Mouse (Mus musculus): ENCODE results near the gene Pcp4. TPM values are rescaled to one million over a fixed set of nuclear protein-coding genes. Genes with fewer than 3 reads are reported as not detected.
"Not testable (repeated sequence)": the region's sequence is repeated elsewhere in the genome, so short reads cannot be mapped to it uniquely, and the experiment has no call there.

The Pcp4 gene
- polyA plus RNA-seq, 1 experiment, result 0.33 TPM

DNA sequence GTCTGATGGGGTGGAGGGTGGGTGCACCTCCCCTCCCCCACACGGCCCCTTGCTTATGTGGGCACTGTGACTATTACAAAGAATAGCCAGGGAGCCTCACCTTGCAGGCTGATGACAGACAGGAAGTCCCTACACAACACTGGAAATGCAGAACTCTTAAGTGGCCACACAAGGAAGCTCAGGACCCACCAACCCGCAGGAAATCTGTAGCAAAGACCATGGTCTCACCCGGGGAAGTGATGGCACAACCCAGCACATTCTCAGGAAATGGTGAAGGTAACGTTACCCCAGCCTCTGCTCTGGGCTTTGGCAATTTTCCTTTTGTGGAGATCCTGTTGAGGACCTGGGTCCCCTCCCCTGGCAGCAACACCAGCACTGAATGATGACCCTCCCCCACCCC, 27.7 kb upstream of the Pcp4 start:
- 11% methylated on average over 4 of the region's 4 CpGs for WGBS

GRCm38 (mm10) chr16:96440871-96441270, 26.5 kb upstream of the Pcp4 start:
- 93% methylated on average over 8 of the region's 8 CpGs for WGBS
- no peak overlapping the region for H3K4me3 ChIP-seq (ENCODE audit: extremely low read depth, insufficient read depth, insufficient read length)
- H3K36me3 ChIP-seq (ENCODE audit: control insufficient read depth, insufficient read depth, low read length), result no peaks in the 10 kb centered on the region
- no peak overlapping the region for H3K27ac ChIP-seq (ENCODE audit: insufficient read depth, low read length)
- H3K4me1 ChIP-seq (ENCODE audit: control insufficient read depth, insufficient read depth, insufficient read length), result no peaks in the 10 kb centered on the region
- DNase-seq (ENCODE audit: low read depth in 1 of 2, low spot score in 2 of 2), result no peak
- TF ChIP-seq CTCF (IDR thresholded peaks at IDR 0.05; ENCODE audit: extremely low read depth, insufficient read depth, insufficient read length, insufficient replicate concordance) (no peak), POLR2A (IDR thresholded peaks at IDR 0.05; ENCODE audit: low read depth, low read length) (no peak)
- no peaks in the 10 kb centered on the region for H3K27me3 ChIP-seq (ENCODE audit: control insufficient read depth, insufficient read depth, low read length)

More for the DNA sequence above, 27.7 kb upstream of the Pcp4 start:
- Histone ChIP-seq H3K36me3 (ENCODE audit: control insufficient read depth, insufficient read depth, low read length) (no peaks in the 10 kb centered on the region), H3K27ac (ENCODE audit: insufficient read depth, low read length) (no peak overlapping the region; the same call in 1 of the 2 replicates), H3K27me3 (ENCODE audit: control insufficient read depth, insufficient read depth, low read length) (no peaks in the 10 kb centered on the region), H3K4me3 (ENCODE audit: extremely low read depth, insufficient read depth, insufficient read length) (no peak overlapping the region), H3K4me1 (ENCODE audit: control insufficient read depth, insufficient read depth, insufficient read length) (no peaks in the 10 kb centered on the region)
- TF ChIP-seq CTCF (IDR thresholded peaks at IDR 0.05; ENCODE audit: extremely low read depth, insufficient read depth, insufficient read length, insufficient replicate concordance) (no peak), POLR2A (IDR thresholded peaks at IDR 0.05; ENCODE audit: low read depth, low read length) (no peak)
- no peak for DNase-seq (ENCODE audit: low read depth in 1 of 2, low spot score in 2 of 2)

DNA sequence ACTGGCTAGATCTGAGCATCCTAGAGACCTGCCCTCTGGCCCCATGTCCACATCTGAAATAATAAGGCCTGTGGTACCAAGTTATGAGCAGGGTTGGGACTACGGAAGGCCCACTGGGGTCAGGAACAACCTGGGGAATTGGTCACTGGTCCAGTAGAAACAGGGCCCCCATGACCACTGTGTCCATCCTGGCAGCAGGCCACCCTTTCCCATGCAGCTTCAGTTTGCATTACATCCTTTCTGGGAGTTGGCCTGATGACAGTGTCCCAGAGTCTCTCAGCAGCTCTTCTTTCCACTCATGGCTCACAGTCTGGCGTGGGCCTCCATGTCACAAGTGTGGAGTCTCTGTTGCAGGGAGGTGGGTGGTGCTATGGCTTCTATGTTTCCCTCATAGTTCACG, 25.6 kb upstream of the Pcp4 start:
- Histone ChIP-seq H3K27me3 (ENCODE audit: control insufficient read depth, insufficient read depth, low read length) (no peaks in the 10 kb centered on the region), H3K27ac (ENCODE audit: insufficient read depth, low read length) (no peak overlapping the region), H3K4me1 (ENCODE audit: control insufficient read depth, insufficient read depth, insufficient read length) (no peaks in the 10 kb centered on the region), H3K36me3 (ENCODE audit: control insufficient read depth, insufficient read depth, low read length) (no peaks in the 10 kb centered on the region), H3K4me3 (ENCODE audit: extremely low read depth, insufficient read depth, insufficient read length) (no peak overlapping the region)
- DNase-seq (ENCODE audit: low read depth in 1 of 2, low spot score in 2 of 2), result no peak
- WGBS, result 82% methylated on average over 3 of the region's 3 CpGs
- TF ChIP-seq CTCF (IDR thresholded peaks at IDR 0.05; ENCODE audit: extremely low read depth, insufficient read depth, insufficient read length, insufficient replicate concordance) (no peak), POLR2A (IDR thresholded peaks at IDR 0.05; ENCODE audit: low read depth, low read length) (no peak)

DNA sequence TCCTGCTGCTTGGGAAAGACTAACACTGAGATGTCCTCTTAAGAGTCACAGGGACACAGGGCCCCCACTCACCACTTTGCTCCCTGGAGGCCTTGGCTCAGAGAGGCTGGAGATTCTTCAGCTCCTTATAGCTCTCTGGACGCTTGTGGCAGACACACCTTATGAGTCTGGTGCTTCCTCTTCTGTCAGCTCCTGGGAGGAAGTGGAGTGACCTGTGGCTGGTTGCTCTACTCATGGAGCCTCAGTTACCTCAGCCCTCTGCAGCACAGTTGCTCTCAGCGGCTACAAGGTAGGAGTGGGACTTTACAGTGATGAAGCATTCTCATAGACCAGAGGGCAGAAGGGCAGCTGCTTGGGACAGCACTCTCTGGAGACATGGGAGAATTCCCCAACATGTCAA, 23.9 kb upstream of the Pcp4 start, which contains the start of gene Itgb2l:
Itgb2l (minus strand) TSS at position 152 of the 400 bp plus-strand sequence.
- DNase-seq (ENCODE audit: low read depth in 1 of 2, low spot score in 2 of 2), result no peak
- Histone ChIP-seq H3K27ac (ENCODE audit: insufficient read depth, low read length) (no peak within 1 kb of the TSS), H3K27me3 (ENCODE audit: control insufficient read depth, insufficient read depth, low read length) (no peaks in the 10 kb centered on the region), H3K36me3 (ENCODE audit: control insufficient read depth, insufficient read depth, low read length) (no peaks in the 10 kb centered on the region), H3K4me1 (ENCODE audit: control insufficient read depth, insufficient read depth, insufficient read length) (no peaks in the 10 kb centered on the region), H3K4me3 (ENCODE audit: extremely low read depth, insufficient read depth, insufficient read length) (no peak within 1 kb of the TSS)
- WGBS, result 23% methylated on average over 2 of the region's 2 CpGs
- TF ChIP-seq POLR2A (IDR thresholded peaks at IDR 0.05; ENCODE audit: low read depth, low read length), result no peak
- no peak for TF ChIP-seq CTCF (IDR thresholded peaks at IDR 0.05; ENCODE audit: extremely low read depth, insufficient read depth, insufficient read length, insufficient replicate concordance)

GRCm38 (mm10) chr16:96450871-96451270, 16.5 kb upstream of the Pcp4 start:
- H3K4me3 ChIP-seq (ENCODE audit: extremely low read depth, insufficient read depth, insufficient read length); H3K36me3 ChIP-seq (ENCODE audit: control insufficient read depth, insufficient read depth, low read length); H3K27me3 ChIP-seq (ENCODE audit: control insufficient read depth, insufficient read depth, low read length); H3K27ac ChIP-seq (ENCODE audit: insufficient read depth, low read length); DNase-seq (ENCODE audit: low read depth in 1 of 2, low spot score in 2 of 2); H3K4me1 ChIP-seq (ENCODE audit: control insufficient read depth, insufficient read depth, insufficient read length): not testable (repeated sequence)
- WGBS, result 93% methylated on average over 16 of the region's 16 CpGs

- H3K36me3 ChIP-seq (ENCODE audit: control insufficient read depth, insufficient read depth, low read length), result no peaks in the 10 kb centered on the region
- no peak for TF ChIP-seq POLR2A (IDR thresholded peaks at IDR 0.05; ENCODE audit: low read depth, low read length)
- no peak for TF ChIP-seq CTCF (IDR thresholded peaks at IDR 0.05; ENCODE audit: extremely low read depth, insufficient read depth, insufficient read length, insufficient replicate concordance)
- no peak overlapping the region for H3K27ac ChIP-seq (ENCODE audit: insufficient read depth, low read length)
- no peaks in the 10 kb centered on the region for H3K27me3 ChIP-seq (ENCODE audit: control insufficient read depth, insufficient read depth, low read length)
- H3K4me3 ChIP-seq (ENCODE audit: extremely low read depth, insufficient read depth, insufficient read length), result no peak overlapping the region
- no peak for DNase-seq (ENCODE audit: low read depth in 1 of 2, low spot score in 2 of 2)
- no peaks in the 10 kb centered on the region for H3K4me1 ChIP-seq (ENCODE audit: control insufficient read depth, insufficient read depth, insufficient read length)
Observed at GRCm38 (mm10) chr16:96454086-96454485, 13.3 kb upstream of the Pcp4 start.

- no peaks in the 10 kb centered on the region for H3K4me1 ChIP-seq (ENCODE audit: control insufficient read depth, insufficient read depth, insufficient read length)
- DNase-seq (ENCODE audit: low read depth in 1 of 2, low spot score in 2 of 2), result no peak
- no peaks in the 10 kb centered on the region for H3K36me3 ChIP-seq (ENCODE audit: control insufficient read depth, insufficient read depth, low read length)
- no peak overlapping the region for H3K4me3 ChIP-seq (ENCODE audit: extremely low read depth, insufficient read depth, insufficient read length)
- H3K27ac ChIP-seq (ENCODE audit: insufficient read depth, low read length), result no peak overlapping the region
- no peak for TF ChIP-seq CTCF (IDR thresholded peaks at IDR 0.05; ENCODE audit: extremely low read depth, insufficient read depth, insufficient read length, insufficient replicate concordance)
- TF ChIP-seq POLR2A (IDR thresholded peaks at IDR 0.05; ENCODE audit: low read depth, low read length), result no peak
- no peaks in the 10 kb centered on the region for H3K27me3 ChIP-seq (ENCODE audit: control insufficient read depth, insufficient read depth, low read length)
- WGBS, result 85% methylated on average over 5 of the region's 5 CpGs
Observed at GRCm38 (mm10) chr16:96457612-96458011, 9.8 kb upstream of the Pcp4 start.

All from spleen, adult 2 months (tissue).